Mouse (Mus musculus): ENCODE results near the gene B230118H07Rik.

B230118H07Rik gene

GRCm38 (mm10) chr2:101525503-101526381 lies 123.6 kb downstream of the B230118H07Rik start:
- no peak for DNase-seq (ENCODE audit: low read depth in 2 of 2, low spot score in 2 of 2)

GRCm38 (mm10) chr2:101525091-101525490 lies 124.2 kb downstream of the B230118H07Rik start:
- DNase-seq (ENCODE audit: low read depth in 2 of 2, low spot score in 2 of 2): no peak

GRCm38 (mm10) chr2:101520503-101520902 lies 128.8 kb downstream of the B230118H07Rik start:
- DNase-seq (ENCODE audit: low read depth in 2 of 2, low spot score in 2 of 2): no peak

GRCm38 (mm10) chr2:101519928-101520327 lies 129.4 kb downstream of the B230118H07Rik start:
- DNase-seq (ENCODE audit: low read depth in 2 of 2, low spot score in 2 of 2): no peak

All from CD8-positive naive resting alpha-beta T cell, adult 2 months (primary cell).